Mouse (Mus musculus): Measurements from ENCODE around the gene Scaf4. TPM values are rescaled to one million over a fixed set of nuclear protein-coding genes. Genes with fewer than 3 reads are reported as not detected.

Gene Scaf4
- 31.4 TPM for polyA plus RNA-seq (2021)

DNA sequence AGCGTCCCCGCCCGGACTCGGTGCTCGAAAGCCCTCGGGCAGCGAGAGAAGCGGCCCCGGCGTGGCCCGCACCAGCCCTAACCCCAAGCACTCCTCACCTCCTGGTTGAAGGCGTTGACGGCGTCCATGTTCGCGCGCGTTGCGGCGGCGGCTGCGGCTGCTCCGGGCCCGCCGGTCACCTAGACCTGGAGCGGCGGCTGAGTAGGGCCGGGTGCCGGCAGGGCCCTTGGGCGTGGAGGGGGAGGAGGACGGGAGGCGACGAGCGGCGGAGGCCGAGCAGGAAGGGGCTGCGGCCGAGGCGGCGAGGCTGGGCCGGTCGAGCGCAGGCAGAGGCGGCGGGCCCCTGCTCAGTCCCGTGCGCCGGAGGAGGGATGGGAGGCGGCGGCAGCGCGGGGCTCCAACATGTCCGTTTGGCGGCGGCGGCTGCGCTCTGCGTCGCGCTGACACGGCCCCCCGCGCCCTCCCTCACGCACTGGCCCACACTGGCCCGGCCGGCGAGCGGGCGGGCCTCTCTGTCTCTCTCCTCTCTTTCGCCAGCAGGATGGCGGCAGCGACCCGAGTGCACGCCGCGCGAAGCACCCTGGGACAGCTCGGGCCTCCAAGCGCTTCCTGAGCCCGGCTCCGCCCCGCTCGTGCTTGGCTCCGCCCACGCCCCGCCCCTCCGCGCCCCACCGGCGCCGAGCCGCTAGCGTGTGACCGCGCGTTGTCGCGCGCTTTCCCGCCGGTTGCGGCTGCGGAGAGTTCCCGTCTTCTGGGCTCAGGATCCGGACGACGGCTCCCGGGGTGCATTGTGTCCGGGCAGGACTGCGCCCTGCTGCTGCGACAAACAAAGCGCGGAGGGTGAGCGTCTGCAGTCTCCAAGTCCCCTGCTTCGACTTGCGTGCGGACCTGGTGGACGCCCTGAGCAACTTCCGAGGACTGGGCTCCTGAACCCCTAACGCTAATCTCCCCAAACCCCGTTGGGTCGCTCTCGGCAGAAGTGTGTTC lies at the start of gene Scaf4:
TSS of gene Scaf4 (minus strand) at position 599 of the 987 bp plus-strand sequence.
- no peaks in the 10 kb centered on the region for H3K27me3 ChIP-seq
- no peak for TF ChIP-seq CTCF (IDR thresholded peaks at IDR 0.05)
- ATAC-seq (peak; percentile 98), DNase-seq (ENCODE audit: low read depth, low spot score) (peak; percentile 51)
- CTCF ChIA-PET = no interaction called here
- POLR2A ChIA-PET = no interaction called here
- in situ Hi-C loops (cut with MboI; ENCODE audit: low pct_unique_long_range_greater_than_20kb) = no loop called here

DNA sequence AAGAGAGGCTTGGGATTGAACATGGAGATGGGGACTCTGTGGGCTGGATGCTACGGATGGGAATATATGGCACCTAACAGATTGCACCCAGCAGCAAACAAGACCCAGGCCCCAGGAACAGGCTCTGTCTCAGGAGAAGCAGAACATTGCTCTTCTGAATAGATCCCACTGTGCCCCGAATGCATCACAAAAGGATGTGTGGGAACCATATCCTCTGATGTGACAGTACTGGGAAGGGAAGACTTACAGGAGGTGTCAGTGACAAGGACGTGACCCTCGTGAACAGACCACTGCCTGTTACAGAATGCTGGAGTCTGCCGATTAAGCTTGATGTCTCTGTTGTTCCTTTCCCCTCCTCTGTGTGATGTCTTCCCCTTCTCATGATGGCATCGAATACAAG lies 48.2 kb upstream of the Scaf4 start:
- POLR2A ChIA-PET = no interaction called here
- in situ Hi-C loops (cut with MboI; ENCODE audit: low pct_unique_long_range_greater_than_20kb) = no loop called here
- H3K27me3 ChIP-seq = peaks cover 10% of the 10 kb centered on the region
- no peak for TF ChIP-seq CTCF (IDR thresholded peaks at IDR 0.05)
- ATAC-seq (no peak), DNase-seq (ENCODE audit: low read depth, low spot score) (no peak)
- CTCF ChIA-PET = no interaction called here

DNA sequence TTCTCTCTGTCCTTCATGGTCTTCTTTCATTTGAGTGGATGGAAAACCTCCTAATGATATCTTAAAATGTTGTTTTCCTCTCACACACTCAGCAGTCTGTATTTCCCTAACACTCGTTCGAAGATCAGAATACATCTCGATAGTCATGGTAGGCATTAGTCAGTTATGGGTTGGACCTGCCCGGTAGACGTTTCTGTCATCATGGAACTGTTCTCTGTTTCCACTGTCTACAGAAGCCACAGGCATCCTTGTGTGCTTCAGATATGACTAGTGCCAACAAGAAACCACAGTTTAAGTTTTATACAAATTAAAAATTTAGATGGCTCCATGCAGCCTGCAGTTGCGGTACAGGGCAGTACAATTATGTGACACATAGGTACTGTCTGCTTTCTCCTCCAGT lies 46.7 kb upstream of the Scaf4 start:
- ATAC-seq = no peak
- ChIA-PET POLR2A (no interaction called here), CTCF (no interaction called here)
- H3K27me3 ChIP-seq = peaks cover 10% of the 10 kb centered on the region
- TF ChIP-seq CTCF (IDR thresholded peaks at IDR 0.05) = no peak
- DNase-seq (ENCODE audit: low read depth, low spot score) = no peak
- in situ Hi-C loops (cut with MboI; ENCODE audit: low pct_unique_long_range_greater_than_20kb) = no loop called here

DNA sequence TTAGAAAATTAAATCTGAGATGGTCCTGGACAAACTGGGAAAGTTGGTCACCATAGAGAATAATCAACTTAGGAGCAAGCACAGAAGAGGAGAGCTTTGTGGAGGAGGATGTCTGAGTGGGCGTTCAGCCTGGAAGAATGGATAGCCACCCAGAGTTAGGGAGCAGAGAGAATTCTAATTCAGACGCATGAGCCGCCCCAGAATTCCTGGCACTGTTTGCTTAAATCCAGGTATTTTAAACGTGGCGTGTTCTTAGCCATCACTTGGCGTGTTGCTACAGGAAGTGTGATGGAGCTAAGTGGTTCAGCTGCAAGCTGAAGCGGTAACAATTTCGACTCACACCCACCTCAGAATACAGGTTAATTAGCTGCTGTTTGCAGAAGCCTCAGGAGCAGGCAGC lies 45.2 kb upstream of the Scaf4 start:
- TF ChIP-seq CTCF (IDR thresholded peaks at IDR 0.05) = no peak
- in situ Hi-C loops (cut with MboI; ENCODE audit: low pct_unique_long_range_greater_than_20kb) = loop anchor here (5.0 to 10.0 kb wide), 2 partner anchors 383 to 595 kb away; no protein-coding TSS in a partner anchor
- peaks cover 10% of the 10 kb centered on the region for H3K27me3 ChIP-seq
- POLR2A ChIA-PET = no interaction called here
- CTCF ChIA-PET = no interaction called here
- DNase-seq (ENCODE audit: low read depth, low spot score) (no peak), ATAC-seq (no peak)

DNA sequence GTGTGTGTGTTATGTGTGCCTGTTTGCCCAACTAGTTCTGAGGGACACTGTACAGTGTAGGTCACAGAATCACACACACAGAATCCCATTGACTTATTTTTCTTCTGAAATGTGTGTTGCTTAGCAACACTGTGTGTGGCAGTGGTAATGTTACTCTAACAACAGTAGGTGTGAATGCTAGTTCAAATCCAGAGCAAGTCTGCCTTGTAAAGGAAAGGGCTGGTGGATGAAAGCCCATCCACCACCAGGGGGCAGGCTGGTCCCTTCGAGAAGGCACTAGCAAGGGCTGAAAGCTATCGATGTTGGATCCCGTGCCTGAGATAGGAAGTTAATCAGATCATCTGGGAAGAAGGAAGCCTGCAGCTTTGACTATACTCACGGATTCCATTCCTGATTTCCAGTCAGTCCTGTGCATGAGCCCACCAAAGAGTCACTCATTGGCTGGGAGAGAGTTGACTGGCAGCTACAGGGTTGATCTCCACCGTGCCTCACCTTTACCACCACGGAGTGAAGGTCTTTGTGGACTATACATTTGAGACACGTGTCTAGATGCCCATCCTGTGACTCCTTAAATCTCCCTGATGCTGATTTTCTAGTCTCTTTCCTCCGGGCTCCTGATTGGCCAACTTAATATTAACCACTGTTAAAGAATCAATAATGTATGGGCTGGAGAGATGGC lies 38.7 kb upstream of the Scaf4 start:
- H3K27me3 ChIP-seq = peaks cover 6% of the 10 kb centered on the region
- in situ Hi-C loops (cut with MboI; ENCODE audit: low pct_unique_long_range_greater_than_20kb) = loop anchor here (10.0 kb wide), 1 partner anchor 602 kb away; no protein-coding TSS in a partner anchor
- CTCF ChIA-PET = interaction anchor here (0.6 to 1.1 kb wide), 3 partner anchors 389 to 432 kb away, joined by 3 to 8 read pairs (median 4); no protein-coding TSS in a partner anchor
- peak; percentile 83 for TF ChIP-seq CTCF (IDR thresholded peaks at IDR 0.05)
- DNase-seq (ENCODE audit: low read depth, low spot score) = peak; percentile 6
- POLR2A ChIA-PET = no interaction called here
- ATAC-seq = no peak

DNA sequence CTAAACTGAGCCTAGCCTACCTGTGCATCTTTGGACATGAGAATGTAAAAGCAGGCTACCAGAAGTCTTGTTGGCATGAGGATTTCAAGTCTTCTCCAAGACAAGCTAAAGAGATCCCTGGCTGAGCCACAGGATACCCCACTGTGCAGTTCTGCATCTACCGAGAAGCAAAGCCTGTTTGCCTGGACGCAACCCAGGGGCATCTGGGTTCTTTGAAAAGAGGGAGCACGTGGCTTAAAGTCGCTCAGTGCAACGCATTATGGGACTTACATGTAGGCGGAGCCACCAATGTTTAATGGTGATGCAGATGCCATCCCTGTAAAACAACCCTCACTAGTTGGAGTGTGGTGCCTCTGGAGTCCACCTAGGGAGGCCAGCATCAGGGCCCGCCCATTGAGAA lies 35.0 kb upstream of the Scaf4 start:
- H3K27me3 ChIP-seq = peaks cover 4% of the 10 kb centered on the region
- DNase-seq (ENCODE audit: low read depth, low spot score) (no peak), ATAC-seq (no peak)
- POLR2A ChIA-PET = no interaction called here
- in situ Hi-C loops (cut with MboI; ENCODE audit: low pct_unique_long_range_greater_than_20kb) = no loop called here
- CTCF ChIA-PET = no interaction called here
- no peak for TF ChIP-seq CTCF (IDR thresholded peaks at IDR 0.05)

DNA sequence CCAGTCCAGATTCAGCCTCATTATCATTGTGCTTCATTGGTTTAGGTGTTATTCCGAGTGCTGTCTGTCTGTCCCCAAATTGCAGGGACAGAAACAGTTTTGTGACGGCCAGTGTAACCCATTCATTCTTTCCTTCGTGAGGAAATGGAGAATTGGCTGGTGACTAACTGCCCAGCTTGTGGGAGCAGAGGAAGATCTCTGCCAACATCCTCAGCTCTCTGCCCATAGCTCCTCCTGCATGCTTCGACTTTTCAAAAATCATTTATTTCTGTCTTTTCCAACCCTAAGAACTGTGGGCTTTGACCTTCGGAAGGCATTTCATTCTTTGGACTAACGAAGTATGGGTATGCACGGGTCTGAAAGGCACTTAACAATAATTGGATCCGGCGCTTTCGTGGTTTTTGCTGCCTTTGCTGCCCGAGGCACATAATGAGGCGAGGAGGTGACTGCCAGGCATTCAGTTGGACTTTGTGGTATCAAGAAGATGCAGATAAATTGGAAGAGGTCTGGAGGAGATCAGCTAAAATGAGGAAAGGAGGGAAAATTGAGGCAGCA lies 34.1 kb upstream of the Scaf4 start:
- ATAC-seq = peak; percentile 57
- DNase-seq (ENCODE audit: low read depth, low spot score) = no peak
- ChIA-PET POLR2A (no interaction called here), CTCF (no interaction called here)
- TF ChIP-seq CTCF (IDR thresholded peaks at IDR 0.05) = no peak
- peaks cover 4% of the 10 kb centered on the region for H3K27me3 ChIP-seq
- in situ Hi-C loops (cut with MboI; ENCODE audit: low pct_unique_long_range_greater_than_20kb) = no loop called here

DNA sequence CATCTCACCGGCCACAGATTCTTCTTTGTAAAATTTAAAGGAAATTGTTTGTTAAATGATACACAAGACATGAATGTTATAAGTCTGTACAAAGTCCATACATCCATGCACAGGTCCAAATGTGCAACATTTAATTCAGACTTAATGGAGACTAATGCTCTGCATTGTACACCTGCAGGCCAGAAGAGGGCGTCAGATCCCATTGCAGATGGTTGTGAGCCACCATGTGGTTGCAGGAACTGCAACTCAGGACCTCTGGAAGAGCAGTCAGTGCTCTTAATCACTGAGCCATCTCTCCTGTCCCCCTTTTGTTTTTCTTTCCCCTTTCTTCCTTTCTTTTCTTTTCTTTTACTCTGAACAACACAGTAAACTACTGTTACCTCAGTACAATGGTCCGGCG lies 33.5 kb upstream of the Scaf4 start:
- in situ Hi-C loops (cut with MboI; ENCODE audit: low pct_unique_long_range_greater_than_20kb) = no loop called here
- peak; percentile 46 for TF ChIP-seq CTCF (IDR thresholded peaks at IDR 0.05)
- ChIA-PET POLR2A (no interaction called here), CTCF (no interaction called here)
- DNase-seq (ENCODE audit: low read depth, low spot score) (no peak), ATAC-seq (no peak)
- peaks cover 4% of the 10 kb centered on the region for H3K27me3 ChIP-seq

DNA sequence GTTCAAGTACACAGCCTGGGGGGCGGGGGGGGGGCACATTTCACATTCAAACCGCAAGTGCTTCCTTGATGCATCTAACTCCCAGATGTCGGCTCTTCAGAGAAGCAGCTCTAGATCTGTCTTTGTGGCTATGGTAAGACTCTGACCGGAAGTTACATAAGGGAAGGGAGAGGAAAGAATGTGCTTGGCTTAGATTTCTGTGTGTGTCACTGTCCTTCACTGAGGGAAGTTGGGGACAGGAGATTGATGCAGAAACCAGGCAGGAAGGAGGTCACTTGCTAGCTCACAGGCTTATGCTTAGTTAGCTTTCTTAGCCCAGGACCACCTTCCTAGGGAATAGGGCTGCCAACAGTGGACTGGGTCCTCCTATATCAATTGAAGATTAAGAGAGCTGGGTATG lies 31.6 kb upstream of the Scaf4 start:
- in situ Hi-C loops (cut with MboI; ENCODE audit: low pct_unique_long_range_greater_than_20kb) = no loop called here
- TF ChIP-seq CTCF (IDR thresholded peaks at IDR 0.05) = no peak
- POLR2A ChIA-PET = no interaction called here
- CTCF ChIA-PET = no interaction called here
- ATAC-seq (no peak), DNase-seq (ENCODE audit: low read depth, low spot score) (no peak)
- H3K27me3 ChIP-seq = peaks cover 4% of the 10 kb centered on the region

DNA sequence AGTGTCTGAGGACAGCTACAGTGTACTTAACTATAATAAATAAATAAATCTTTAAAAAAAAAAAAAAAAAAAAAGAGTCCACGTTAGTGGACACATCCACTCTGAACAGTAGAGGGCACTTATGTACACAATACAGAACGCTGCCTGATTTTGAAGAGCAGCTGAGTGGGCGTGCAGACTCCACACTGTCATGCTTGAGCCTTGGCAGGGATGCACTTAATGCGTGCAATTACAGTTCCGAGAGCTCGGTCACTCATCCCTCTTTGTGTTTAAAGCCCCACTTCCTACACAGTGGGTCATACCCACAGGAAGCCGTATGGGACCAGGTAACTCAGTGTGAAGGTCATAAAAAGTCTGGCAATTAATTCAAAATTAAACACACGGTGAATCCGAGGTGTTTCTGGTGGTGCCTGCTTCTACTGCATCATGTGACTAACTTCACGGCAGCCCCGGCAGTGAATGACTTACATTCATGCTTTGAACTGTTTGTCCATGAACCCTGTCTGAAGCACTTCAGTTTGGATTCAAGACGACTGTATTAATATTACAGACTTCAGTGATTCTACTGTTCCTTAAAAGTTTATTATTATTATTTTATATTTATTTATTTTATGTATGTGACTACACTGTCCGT lies 28.3 kb upstream of the Scaf4 start:
- no peaks in the 10 kb centered on the region for H3K27me3 ChIP-seq
- in situ Hi-C loops (cut with MboI; ENCODE audit: low pct_unique_long_range_greater_than_20kb) = no loop called here
- CTCF ChIA-PET = no interaction called here
- TF ChIP-seq CTCF (IDR thresholded peaks at IDR 0.05) = peak; percentile 41
- POLR2A ChIA-PET = no interaction called here
- DNase-seq (ENCODE audit: low read depth, low spot score) (peak; percentile 3), ATAC-seq (no peak)

All from Patski (cell line).